Mouse (Mus musculus) skeletal muscle tissue, adult 2 months (tissue): ENCODE data around the gene Olfm3.

Experiments used
- DNase-seq: peaks from one replicate; pipeline ENCODE4 v3.0.0-alpha.2; 2012; ENCODE audit warnings: low read depth, low spot score

The Olfm3 gene

GRCm38 (mm10) chr3:115080428-115081181 lies 176.7 kb downstream of the Olfm3 start:
- DNase-seq: no peak

DNA sequence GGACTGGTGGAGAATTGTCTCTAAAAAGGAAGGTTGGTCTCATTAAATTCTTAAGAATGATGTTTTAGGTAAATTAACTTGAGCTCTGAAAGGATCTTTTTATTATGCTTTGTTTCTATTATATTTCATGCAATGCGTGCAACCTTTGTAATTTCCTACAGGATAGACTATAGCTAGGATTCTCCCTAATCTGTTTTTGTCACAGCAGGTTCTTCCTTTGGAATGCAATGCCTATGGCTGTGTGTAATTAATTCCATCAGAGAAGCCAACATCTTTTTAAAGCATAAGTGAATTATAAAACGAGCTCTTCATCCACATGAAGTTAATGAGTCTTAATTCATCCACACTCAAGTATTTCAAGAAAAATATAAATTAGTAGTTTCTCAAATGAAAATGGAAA lies 177.5 kb downstream of the Olfm3 start:
- no peak for DNase-seq

DNA sequence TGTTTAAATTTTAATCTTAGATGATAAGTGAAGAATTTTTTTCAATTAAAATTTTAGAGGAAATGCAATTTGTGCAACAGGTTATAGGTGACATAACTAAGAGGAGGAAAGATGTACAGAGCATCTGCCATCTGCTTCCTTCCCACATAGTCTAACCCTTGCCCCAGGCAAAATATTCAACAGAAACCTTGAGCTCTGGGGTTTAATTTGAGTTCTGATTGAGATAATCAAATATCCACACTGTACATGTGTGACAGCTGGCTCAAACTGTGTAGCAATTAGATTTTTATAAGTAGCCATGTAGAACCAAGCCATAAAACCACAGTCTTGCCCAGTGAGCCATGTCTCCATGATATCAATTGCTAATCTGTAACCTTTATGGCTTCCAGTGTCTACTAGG lies 179.1 kb downstream of the Olfm3 start:
- no peak for DNase-seq

DNA sequence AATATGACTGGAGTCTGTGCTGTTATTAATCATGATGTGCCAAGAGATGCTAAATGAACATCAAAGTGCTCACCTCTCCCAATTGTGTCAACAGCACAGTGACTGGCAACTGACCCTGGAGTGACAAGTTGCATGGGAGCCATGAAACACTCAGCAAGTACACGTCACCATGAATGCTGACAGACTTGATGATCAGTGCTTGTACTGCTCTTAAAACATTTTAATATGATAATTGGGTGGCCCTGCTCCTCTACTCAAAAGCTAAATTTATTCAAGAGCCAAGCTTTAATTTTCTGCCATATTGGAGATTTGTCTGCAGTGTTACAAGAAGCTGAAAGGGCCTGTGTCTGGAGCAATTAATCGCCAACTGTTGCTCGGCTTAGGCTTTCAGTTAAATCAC lies 184.4 kb downstream of the Olfm3 start:
- DNase-seq: no peak

DNA sequence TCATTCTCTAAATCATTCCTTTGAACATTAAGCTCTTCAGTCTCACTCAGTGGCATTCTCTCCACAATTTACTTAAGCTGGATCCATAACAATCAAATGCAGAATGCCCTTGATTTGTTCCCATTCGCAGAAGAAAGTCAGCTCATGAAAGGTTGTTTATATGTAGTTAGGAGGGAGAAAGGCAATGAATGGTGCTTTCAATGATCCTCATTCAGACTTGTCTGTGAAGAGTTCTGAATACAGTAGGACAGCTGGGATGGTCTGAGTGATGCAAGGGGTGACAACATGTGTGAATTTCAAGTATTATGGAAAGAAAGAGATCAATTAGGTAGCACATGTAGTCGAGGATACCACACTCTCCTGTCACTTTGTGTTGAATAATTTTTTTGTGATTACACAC lies 186.8 kb downstream of the Olfm3 start:
- DNase-seq: no peak

DNA sequence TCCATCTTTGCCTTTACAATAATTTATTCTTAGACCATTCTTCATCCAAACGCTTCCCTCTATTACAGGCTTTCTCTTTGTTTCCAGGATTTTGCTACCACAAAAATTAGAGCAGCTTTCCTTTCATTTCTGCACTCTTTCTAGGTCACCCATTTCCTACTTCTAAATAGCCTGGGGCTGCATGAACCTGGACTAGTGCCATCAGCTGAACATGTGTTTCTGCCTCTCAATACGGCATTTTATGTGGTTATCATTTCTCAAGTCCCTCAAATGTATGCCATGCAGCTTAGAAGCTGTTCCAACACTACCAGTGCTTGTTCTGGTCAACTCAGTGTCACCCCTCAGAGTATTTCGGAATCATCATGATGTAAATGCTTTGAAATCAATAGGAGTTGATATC lies 191.6 kb downstream of the Olfm3 start:
- DNase-seq: no peak

DNA sequence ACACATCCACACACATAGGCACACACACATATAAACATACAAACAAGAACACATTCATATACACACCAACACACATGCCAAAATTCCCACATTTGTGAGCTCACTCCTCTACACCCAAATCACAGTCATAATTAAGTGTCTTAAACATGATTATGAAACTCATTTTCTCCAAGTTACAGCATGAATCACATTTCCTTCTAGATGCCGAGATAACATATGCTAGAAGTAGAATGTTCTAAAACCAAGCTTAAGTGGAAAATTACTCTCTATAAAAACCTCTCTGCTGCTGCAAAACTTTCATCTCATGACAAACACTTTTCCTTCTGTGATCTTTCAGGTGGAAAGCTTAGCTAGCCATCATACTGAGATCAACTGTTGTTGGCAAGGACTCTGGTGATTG lies 195.7 kb downstream of the Olfm3 start:
- no peak for DNase-seq

- DNase-seq: no peak
These were observed 200.4 kb downstream of the Olfm3 start for GRCm38 (mm10) chr3:115104155-115104801.

GRCm38 (mm10) chr3:115104802-115105493 lies 201.1 kb downstream of the Olfm3 start:
- DNase-seq: no peak

DNA sequence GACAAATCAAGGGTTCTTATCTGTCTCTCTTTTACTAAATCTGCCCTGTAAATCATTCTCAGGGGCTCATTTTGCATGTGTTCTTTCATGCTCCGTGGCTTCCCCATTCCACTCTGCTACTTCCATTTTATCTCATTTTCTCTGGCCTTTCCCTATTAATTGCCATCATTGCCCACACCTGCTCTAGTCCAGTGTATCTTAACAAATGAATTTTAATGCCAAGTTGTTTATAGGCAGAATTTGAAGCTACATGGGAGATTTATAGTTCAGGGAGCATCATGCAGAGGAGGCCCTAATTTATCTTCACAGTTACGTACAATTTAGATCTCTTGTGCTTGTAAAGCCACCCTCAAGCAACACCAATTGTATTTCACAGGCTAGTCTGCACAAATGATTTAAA lies 241.8 kb downstream of the Olfm3 start:
- no peak for DNase-seq

- DNase-seq: no peak
These were observed 242.4 kb downstream of the Olfm3 start for GRCm38 (mm10) chr3:115146244-115146643.

GRCm38 (mm10) chr3:115158903-115159473 lies 255.1 kb downstream of the Olfm3 start:
- no peak for DNase-seq

- DNase-seq: no peak
These were observed 270.7 kb downstream of the Olfm3 start for GRCm38 (mm10) chr3:115174625-115175024.
